ENCODE assay signal across 26 mouse cellular contexts in genomic region chr1:156520136-156520780, GRCm38 (mm10). TPM values are rescaled to one million over a fixed set of nuclear protein-coding genes. Genes with fewer than 3 reads are reported as not detected.
DNase-seq lines count a peak whose midpoint lies in the region; ATAC-seq lines count a peak whose summit lies in the region.
"Had no signal": no experiment of that assay in that cellular context is flagged by ENCODE, and none has a peak within 500 bp of the region (broad histone marks: within the 10 kb centered on the region; RNA-seq: fewer than 3 reads in every experiment).

No protein-coding gene starts in this region.

- no peak overlapping the region for H3K27ac ChIP-seq in stomach, embryonic 16.5 days (ENCODE audit: low read length)
- no peak overlapping the region for H3K27ac ChIP-seq in hindbrain, embryonic 13.5 days
- H3K27ac ChIP-seq: embryonic facial prominence, embryonic 10.5 days; embryonic facial prominence, embryonic 15.5 days; forebrain, embryonic 12.5 days; heart, embryonic 10.5 days; heart, embryonic 15.5 days; hindbrain, postnatal 0 days; limb, embryonic 10.5 days; limb, embryonic 15.5 days; liver, embryonic 15.5 days; macrophage; midbrain, embryonic 13.5 days had no signal

- peak; percentile 11 to 15 for DNase-seq in lung, adult 18-20 months
- DNase-seq in lung, postnatal 14 days: no peak
- DNase-seq in induced T-regulatory cell, adult 2 months (ENCODE audit: low read depth): peak; percentile 25
- DNase-seq in lung, postnatal 25 days (ENCODE audit: low spot score): peak; percentile 14
- DNase-seq in urinary bladder, adult 2 months (ENCODE audit: low spot score): no peak
- DNase-seq: cerebellum, adult 8-10 months; cerebellum, postnatal 25 days; gastrocnemius, postnatal 25 days; kidney, postnatal 10 days; layer of hippocampus, postnatal 36 days; thymus, adult 2 months; thymus, postnatal 36 days had no signal

- H3K4me3 ChIP-seq in stomach, embryonic 16.5 days (replicated peaks; ENCODE audit: low read length): no peak overlapping the region
- H3K4me3 ChIP-seq in hindbrain, embryonic 13.5 days: no peak overlapping the region
- H3K4me3 ChIP-seq: embryonic facial prominence, embryonic 10.5 days; embryonic facial prominence, embryonic 15.5 days; forebrain, embryonic 12.5 days; heart, embryonic 10.5 days; heart, embryonic 15.5 days; limb, embryonic 10.5 days; limb, embryonic 15.5 days; liver, embryonic 15.5 days; midbrain, embryonic 13.5 days had no signal

- peak; percentile 56; the same call in 1 of the 2 replicates for ATAC-seq in stomach, embryonic 16.5 days (ENCODE audit: insufficient read depth, low FRiP score)
- ATAC-seq in hindbrain, embryonic 13.5 days (ENCODE audit: low FRiP score): no peak
- ATAC-seq: hindbrain, postnatal 0 days; intestine, embryonic 16.5 days; midbrain, embryonic 13.5 days had no signal

- no peaks in the 10 kb centered on the region for H3K36me3 ChIP-seq in stomach, embryonic 16.5 days (ENCODE audit: control insufficient read depth, insufficient read depth, low read length)
- H3K36me3 ChIP-seq in hindbrain, embryonic 13.5 days: no peaks in the 10 kb centered on the region
- H3K36me3 ChIP-seq: embryonic facial prominence, embryonic 10.5 days; embryonic facial prominence, embryonic 15.5 days; forebrain, embryonic 12.5 days; heart, embryonic 10.5 days; heart, embryonic 15.5 days; limb, embryonic 10.5 days; limb, embryonic 15.5 days; liver, embryonic 15.5 days; midbrain, embryonic 13.5 days had no signal

- no peak overlapping the region for H3K9ac ChIP-seq in stomach, embryonic 16.5 days (ENCODE audit: low read length)
- no peak overlapping the region for H3K9ac ChIP-seq in hindbrain, embryonic 13.5 days
- H3K9ac ChIP-seq: embryonic facial prominence, embryonic 15.5 days; forebrain, embryonic 12.5 days; heart, embryonic 15.5 days; limb, embryonic 15.5 days; liver, embryonic 15.5 days; midbrain, embryonic 13.5 days had no signal

- no peak overlapping the region for H3K4me2 ChIP-seq in stomach, embryonic 16.5 days (ENCODE audit: low read depth, low read length)
- no peak overlapping the region for H3K4me2 ChIP-seq in hindbrain, embryonic 13.5 days
- H3K4me2 ChIP-seq: embryonic facial prominence, embryonic 15.5 days; forebrain, embryonic 12.5 days; heart, embryonic 15.5 days; limb, embryonic 15.5 days; liver, embryonic 15.5 days; midbrain, embryonic 13.5 days had no signal

- H3K27me3 ChIP-seq in stomach, embryonic 16.5 days (ENCODE audit: control insufficient read depth, insufficient read depth, low read length): no peaks in the 10 kb centered on the region
- no peaks in the 10 kb centered on the region for H3K27me3 ChIP-seq in hindbrain, embryonic 13.5 days
- H3K27me3 ChIP-seq: embryonic facial prominence, embryonic 15.5 days; forebrain, embryonic 12.5 days; heart, embryonic 15.5 days; limb, embryonic 15.5 days; liver, embryonic 15.5 days; midbrain, embryonic 13.5 days had no signal

- 59% methylated on average over 3 of the region's 3 CpGs for WGBS in stomach, embryonic 16.5 days
- 83% methylated on average over 3 of the region's 3 CpGs for WGBS in hindbrain, embryonic 13.5 days

- H3K4me1 ChIP-seq in stomach, embryonic 16.5 days (ENCODE audit: control insufficient read depth, insufficient read depth, low read length): no peaks in the 10 kb centered on the region; the same call in 1 of the 2 replicates
- H3K4me1 ChIP-seq in hindbrain, embryonic 13.5 days (replicated peaks): no peaks in the 10 kb centered on the region
- H3K4me1 ChIP-seq: embryonic facial prominence, embryonic 15.5 days; heart, embryonic 10.5 days; heart, embryonic 15.5 days; limb, embryonic 10.5 days; limb, embryonic 15.5 days; midbrain, embryonic 13.5 days had no signal

- no peaks in the 10 kb centered on the region for H3K9me3 ChIP-seq in stomach, embryonic 16.5 days (replicated peaks; ENCODE audit: control insufficient read depth, low read length)
- no peaks in the 10 kb centered on the region for H3K9me3 ChIP-seq in hindbrain, embryonic 13.5 days
- H3K9me3 ChIP-seq: embryonic facial prominence, embryonic 10.5 days; embryonic facial prominence, embryonic 15.5 days; forebrain, embryonic 12.5 days; heart, embryonic 10.5 days; heart, embryonic 15.5 days; limb, embryonic 10.5 days; limb, embryonic 15.5 days; liver, embryonic 15.5 days; midbrain, embryonic 13.5 days had no signal

RNA-seq across cellular contexts. Expression of gene Gm10031, which starts 3.6 kb away (rescaled TPM):
- polyA plus RNA-seq in stomach, embryonic 16.5 days (2015; fragmentation: Nextera tagmentation; extraction: Ambion mirVana): 0.09 and 1.00 TPM in 2 replicates
- 0.52 and 0.79 TPM in 2 replicates for polyA plus RNA-seq in hindbrain, embryonic 13.5 days (2015; fragmentation: Nextera tagmentation; extraction: Ambion mirVana)
- polyA plus RNA-seq in urinary bladder, adult 2 months (2012; rRNA removed): 5.1 and 5.9 TPM in 2 replicates

RNA-seq across cellular contexts. Expression of gene Abl2, which starts 38.3 kb away (rescaled TPM):
- polyA plus RNA-seq in stomach, embryonic 16.5 days (2015; fragmentation: Nextera tagmentation; extraction: Ambion mirVana): 3.1 and 3.6 TPM in 2 replicates
- 5.8 and 6.7 TPM in 2 replicates for polyA plus RNA-seq in hindbrain, embryonic 13.5 days (2015; fragmentation: Nextera tagmentation; extraction: Ambion mirVana)
- polyA plus RNA-seq in urinary bladder, adult 2 months (2012; rRNA removed): 7.0 and 9.0 TPM in 2 replicates

RNA-seq across cellular contexts. Expression of gene Soat1, which starts 46.1 kb away (rescaled TPM):
- polyA plus RNA-seq in stomach, embryonic 16.5 days (2015; fragmentation: Nextera tagmentation; extraction: Ambion mirVana): 44.7 and 46.8 TPM in 2 replicates
- 12.3 and 12.6 TPM in 2 replicates for polyA plus RNA-seq in hindbrain, embryonic 13.5 days (2015; fragmentation: Nextera tagmentation; extraction: Ambion mirVana)
- 16.5 and 22.0 TPM in 2 replicates for polyA plus RNA-seq in urinary bladder, adult 2 months (2012; rRNA removed)

Comparison
In these comparisons a context has a peak if more than half of its experiments do, and no peak if none do; other contexts are left out.
1. DNase-seq: peak in lung, adult 18-20 months (2 of 2), induced T-regulatory cell, adult 2 months (single experiment) and lung, postnatal 25 days (single experiment); none in lung, postnatal 14 days (single experiment) and urinary bladder, adult 2 months (single experiment).